Mouse (Mus musculus): ENCODE measurements at regions not wholly inside any gene's neighbourhood (a gene's known extent, or its start where the extent isn't known, plus 50 kb on each side); places are given as distances from the start of the nearest gene placed in this dataset.
A peak's percentile ranks its signal among the peaks of the same experiment; 100 is the strongest.

GRCm38 (mm10) chr6:76825953-76826352 is 328.4 kb upstream of the Gm9008 start:
- no peak for DNase-seq

GRCm38 (mm10) chr6:76802969-76803368 is 305.4 kb upstream of the Gm9008 start:
- DNase-seq = no peak

- DNase-seq = no peak
These were observed 282.6 kb upstream of the Gm9008 start for GRCm38 (mm10) chr6:76780168-76780567.

GRCm38 (mm10) chr6:76778201-76778600 is 280.6 kb upstream of the Gm9008 start:
- no peak for DNase-seq

GRCm38 (mm10) chr6:76777080-76777479 is 279.5 kb upstream of the Gm9008 start:
- DNase-seq = no peak

GRCm38 (mm10) chr6:76763852-76764251 is 266.3 kb upstream of the Gm9008 start:
- no peak for DNase-seq

- DNase-seq = peak; percentile 25
These were observed 257.3 kb upstream of the Gm9008 start for GRCm38 (mm10) chr6:76754867-76755266.
